Mouse (Mus musculus) liver, embryonic 18 days (tissue): ENCODE data around the gene Grm8. TPM values are rescaled to one million over a fixed set of nuclear protein-coding genes. Genes with fewer than 3 reads are reported as not detected.

Source experiments
- polyA plus RNA-seq: library from polyadenylated mRNA; depleted of rRNA; stranded (reverse); fragments of >200 nt; gene quantifications from 2 replicates; pipeline ENCODE4 v1.2.3, GENCODE M21; 2012; rRNA removed

The Grm8 gene
- polyA plus RNA-seq = 0.01 and 0.04 TPM in 2 replicates

DNA sequence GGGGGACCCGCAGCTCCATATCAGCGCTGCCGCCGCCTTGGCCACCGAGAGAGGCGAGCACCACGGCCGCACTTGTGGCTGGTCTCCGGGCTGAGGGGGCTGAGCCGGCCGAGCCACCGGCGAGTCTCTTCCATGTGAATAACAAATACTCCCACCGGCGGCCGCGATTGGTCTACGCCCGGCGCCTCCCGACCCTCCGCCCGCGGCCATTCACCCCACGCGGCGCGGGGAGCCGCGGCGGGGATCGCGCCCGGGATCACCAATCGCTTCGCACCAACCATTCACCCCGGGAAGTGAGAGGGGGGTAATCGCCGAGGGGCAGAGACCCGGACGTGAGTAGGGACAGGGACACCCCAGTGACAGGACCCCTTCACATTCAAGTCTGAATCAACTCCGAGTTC is at the start of gene Grm8:
Gene Grm8 (minus strand): TSS at position 178 of the 401 bp plus-strand sequence.

